Mouse (Mus musculus) MEL (cell line): Measurements from ENCODE around the gene Sgcd. TPM values are rescaled to one million over a fixed set of nuclear protein-coding genes. Genes with fewer than 3 reads are reported as not detected.

Experiments used
- DNase-seq: peaks from one replicate; pipeline ENCODE4 v3.0.0; 2011; ENCODE audit warnings: low read depth, low spot score
- H3K27ac ChIP-seq: 2 replicates; pipeline ENCODE4 v1.5.1; 2012; ENCODE audit warnings: low read depth, mild to moderate bottlenecking, control low read depth, low read length, moderate library complexity; ENCODE audit not compliant: control insufficient read depth
- H3K27me3 ChIP-seq, 2 experiments: fragments of 150-350 bp in 1 of 2; sonication (generic) in 1 of 2; 2 replicates each; pipeline ENCODE4 v1.6.1; 2012; ENCODE audit warnings: low read length in 2 of 2, mild to moderate bottlenecking in 2 of 2, improper control_type of control experiment in 1 of 2, moderate library complexity in 1 of 2; ENCODE audit not compliant: insufficient read depth in 2 of 2, control insufficient read depth in 1 of 2
- H3K36me3 ChIP-seq, 2 experiments: 2 replicates each; pipeline ENCODE4 v1.6.1; 2012 to 2014; ENCODE audit warnings: low read length in 2 of 2, improper control_type of control experiment in 1 of 2, inconsistent platforms in 1 of 2, mild to moderate bottlenecking in 1 of 2; ENCODE audit not compliant: insufficient read depth in 2 of 2, control insufficient read depth in 1 of 2
- H3K4me1 ChIP-seq, 2 experiments: fragments of 150-350 bp in 1 of 2; sonication (generic) in 1 of 2; 2 replicates each; pipeline ENCODE4 v1.6.1; 2012; ENCODE audit warnings: low read length in 2 of 2, improper control_type of control experiment in 1 of 2, mild to moderate bottlenecking in 1 of 2; ENCODE audit not compliant: insufficient read depth in 2 of 2, control insufficient read depth in 1 of 2
- H3K4me3 ChIP-seq, 2 experiments: fragments of 150-350 bp in 1 of 2; sonication (generic) in 1 of 2; 2 replicates each; pipeline ENCODE4 v1.5.1; 2012; ENCODE audit warnings: low read depth in 2 of 2, low read length in 2 of 2, mild to moderate bottlenecking in 2 of 2, moderate library complexity in 2 of 2, control low read depth in 1 of 2, improper control_type of control experiment in 1 of 2; ENCODE audit not compliant: control insufficient read depth in 1 of 2, insufficient read depth in 1 of 2
- H3K79me2 ChIP-seq: 2 replicates; pipeline ENCODE4 v1.6.1; 2012; ENCODE audit warnings: mild to moderate bottlenecking, low read length, moderate library complexity; ENCODE audit not compliant: control insufficient read depth, poor library complexity, insufficient read depth
- H3K9ac ChIP-seq: 2 replicates; pipeline ENCODE4 v1.6.1; 2012; ENCODE audit warnings: low read depth, mild to moderate bottlenecking, control low read depth, low read length, moderate library complexity; ENCODE audit not compliant: control insufficient read depth, poor library complexity, severe bottlenecking
- H3K9me3 ChIP-seq: fragments of 150-350 bp; sonication (generic); replicated peaks from 2 replicates; pipeline ENCODE4 v1.6.1; 2012; ENCODE audit warnings: mild to moderate bottlenecking, low read length, improper control_type of control experiment, moderate library complexity; ENCODE audit not compliant: insufficient read depth
- BHLHE40 ChIP-seq: IDR thresholded peaks from 2 replicates; pipeline ENCODE4 v1.6.1; 2012; ENCODE audit warnings: low read depth, mild to moderate bottlenecking, inconsistent platforms, low read length, improper control_type of control experiment, borderline replicate concordance
- CHD2 ChIP-seq: IDR thresholded peaks from 2 replicates; pipeline ENCODE4 v1.6.1; 2011; ENCODE audit warnings: low read length, improper control_type of control experiment
- CTCF ChIP-seq, 3 experiments: IDR thresholded peaks in 2 of 3; conservative IDR thresholded peaks in 1 of 3; 2 replicates each; pipeline ENCODE4 v1.5.1; 2011 to 2012; ENCODE audit warnings: low read length in 3 of 3, low read depth in 2 of 3, mild to moderate bottlenecking in 2 of 3, improper control_type of control experiment in 1 of 3, inconsistent platforms in 1 of 3, mixed read lengths in 1 of 3, moderate library complexity in 1 of 3; ENCODE audit not compliant: control insufficient read depth in 1 of 3, insufficient read depth in 1 of 3, poor library complexity in 1 of 3, severe bottlenecking in 1 of 3
- E2F4 ChIP-seq: IDR thresholded peaks from 2 replicates; pipeline ENCODE4 v1.6.1; 2011; ENCODE audit warnings: low read depth, low read length, improper control_type of control experiment, borderline replicate concordance
- GABPA ChIP-seq: IDR thresholded peaks from 2 replicates; pipeline ENCODE4 v1.6.1; 2012; ENCODE audit warnings: low read depth, mild to moderate bottlenecking, inconsistent platforms, low read length, improper control_type of control experiment, moderate library complexity
- GATA1 ChIP-seq: IDR thresholded peaks from 2 replicates; pipeline ENCODE4 v1.6.1; 2011; ENCODE audit warnings: low read depth, low read length, improper control_type of control experiment
- HCFC1 ChIP-seq: IDR thresholded peaks from 2 replicates; pipeline ENCODE4 v1.6.1; 2012; ENCODE audit warnings: low read depth, mild to moderate bottlenecking, inconsistent platforms, low read length, improper control_type of control experiment, moderate library complexity
- KAT2A ChIP-seq: conservative IDR thresholded peaks from 2 replicates; pipeline ENCODE4 v1.6.1; 2012; ENCODE audit warnings: low read depth, low read length, improper control_type of control experiment, inconsistent platforms
- MAX ChIP-seq: IDR thresholded peaks from 2 replicates; pipeline ENCODE4 v1.6.1; 2011; ENCODE audit warnings: low read length, improper control_type of control experiment
- MAZ ChIP-seq: IDR thresholded peaks from 2 replicates; pipeline ENCODE4 v1.6.1; 2012; ENCODE audit warnings: low read depth, mild to moderate bottlenecking, inconsistent platforms, low read length, improper control_type of control experiment
- MEF2A ChIP-seq: IDR thresholded peaks from 2 replicates; pipeline ENCODE4 v1.6.1; 2014; ENCODE audit warnings: low read depth, mild to moderate bottlenecking, inconsistent platforms, low read length, improper control_type of control experiment; ENCODE audit not compliant: poor library complexity, insufficient replicate concordance, severe bottlenecking; ENCODE audit errors: extremely low read depth
- MYB ChIP-seq: IDR thresholded peaks from 2 replicates; pipeline ENCODE4 v1.6.1; 2011; ENCODE audit warnings: mild to moderate bottlenecking, low read depth, low read length, improper control_type of control experiment
- NRF1 ChIP-seq: IDR thresholded peaks from 2 replicates; pipeline ENCODE4 v1.6.1; 2014; ENCODE audit warnings: low read depth, mild to moderate bottlenecking, inconsistent platforms, low read length, improper control_type of control experiment, moderate library complexity; ENCODE audit not compliant: poor library complexity, insufficient read depth, severe bottlenecking
- POLR2AphosphoS2 ChIP-seq: IDR thresholded peaks from 2 replicates; pipeline ENCODE4 v1.6.1; 2011; ENCODE audit warnings: low read length, improper control_type of control experiment
- POLR2AphosphoS5 ChIP-seq: IDR thresholded peaks from 2 replicates; pipeline ENCODE4 v1.6.1; 2012; ENCODE audit warnings: low read depth, borderline replicate concordance, mild to moderate bottlenecking, inconsistent platforms, low read length, moderate library complexity, mixed read lengths
- RCOR1 ChIP-seq: IDR thresholded peaks from 2 replicates; pipeline ENCODE4 v1.6.1; 2012; ENCODE audit warnings: low read depth, mild to moderate bottlenecking, inconsistent platforms, low read length, improper control_type of control experiment
- SIN3A ChIP-seq: IDR thresholded peaks from 2 replicates; pipeline ENCODE4 v1.6.1; 2012; ENCODE audit warnings: low read length, improper control_type of control experiment, inconsistent platforms
- SMC3 ChIP-seq: IDR thresholded peaks from 2 replicates; pipeline ENCODE4 v1.6.1; 2011; ENCODE audit warnings: low read depth, low read length, improper control_type of control experiment
- TBP ChIP-seq: IDR thresholded peaks from 2 replicates; pipeline ENCODE4 v1.8.0; 2011; ENCODE audit warnings: low read depth, low read length, improper control_type of control experiment
- TCF12 ChIP-seq: IDR thresholded peaks from 2 replicates; pipeline ENCODE4 v1.6.1; 2014; ENCODE audit warnings: low read depth, mild to moderate bottlenecking, inconsistent platforms, low read length, improper control_type of control experiment, moderate library complexity
- USF1 ChIP-seq: IDR thresholded peaks from 2 replicates; pipeline ENCODE4 v1.6.1; 2014; ENCODE audit warnings: low read depth, mild to moderate bottlenecking, inconsistent platforms, low read length, improper control_type of control experiment, moderate library complexity
- ZKSCAN1 ChIP-seq: IDR thresholded peaks from 2 replicates; pipeline ENCODE4 v1.6.1; 2012; ENCODE audit warnings: low read depth, mild to moderate bottlenecking, inconsistent platforms, low read length, improper control_type of control experiment, moderate library complexity
- ZMIZ1 ChIP-seq: IDR thresholded peaks from 2 replicates; pipeline ENCODE4 v1.6.1; 2012; ENCODE audit warnings: low read depth, mild to moderate bottlenecking, inconsistent platforms, low read length, improper control_type of control experiment, moderate library complexity
- ZNF384 ChIP-seq: IDR thresholded peaks from 2 replicates; pipeline ENCODE4 v1.6.1; 2012; ENCODE audit warnings: low read depth, mild to moderate bottlenecking, inconsistent platforms, low read length, improper control_type of control experiment
- polyA plus RNA-seq, 2 experiments: library from polyadenylated mRNA; stranded (reverse) in 1 of 2; unstranded in 1 of 2; fragments of >175 nt in 1 of 2; fragments of >200 nt in 1 of 2; gene quantifications; 2 replicates each; pipeline versions ENCODE4 v1.2.1 to v1.2.4; 2012; ENCODE audit warnings: low replicate concordance in 2 of 2, low read depth in 1 of 2; ENCODE audit not compliant: insufficient read length in 2 of 2, insufficient read depth in 1 of 2, missing spikeins in 1 of 2
- total RNA-seq: library from RNA; depleted of rRNA; stranded (reverse); fragments of 300-350 nt; gene quantifications from 2 replicates; pipeline ENCODE4 v1.2.3, GENCODE M21; 2012

Sgcd gene
- total and polyA plus RNA-seq, 3 experiments = not detected

DNA sequence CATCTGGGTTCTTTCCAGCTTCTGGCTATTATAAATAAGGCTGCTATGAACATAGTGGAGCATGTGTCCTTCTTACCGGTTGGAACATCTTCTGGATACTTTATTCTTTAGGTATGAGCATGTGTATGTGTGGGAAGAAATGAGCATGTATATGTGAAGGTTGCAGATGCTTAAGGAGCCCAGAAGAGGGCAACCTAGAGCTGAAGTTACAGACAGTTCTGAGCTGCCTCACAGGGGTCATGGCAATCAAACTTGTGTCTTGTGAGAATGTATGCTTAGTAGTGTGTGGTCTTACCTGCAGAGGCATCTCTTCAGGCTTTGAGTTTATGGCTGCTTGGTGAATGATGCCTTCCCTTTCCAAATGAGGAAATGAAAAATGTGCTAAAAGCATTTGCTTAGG lies 1084.5 kb downstream of the Sgcd start (continued):
- no peak for TF ChIP-seq POLR2AphosphoS5

DNA sequence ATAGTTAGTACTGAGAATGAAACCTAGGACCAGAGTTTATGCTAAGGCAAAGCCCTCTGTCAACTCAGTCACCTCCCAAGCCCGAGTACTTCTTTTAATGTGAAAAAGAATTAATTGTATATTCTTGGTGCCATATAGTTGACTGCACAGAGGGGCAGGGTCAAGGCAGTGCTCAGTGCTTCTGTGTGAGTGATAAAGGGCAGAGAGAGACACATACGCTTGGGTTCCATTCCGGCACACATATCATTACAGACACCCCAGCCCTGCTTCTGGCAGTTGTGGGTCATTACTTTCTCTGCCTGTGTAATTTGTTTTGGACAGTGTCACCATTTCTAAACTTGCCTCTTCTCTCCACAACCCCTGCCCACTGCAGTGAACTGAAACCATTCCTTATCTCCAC lies 1099.7 kb downstream of the Sgcd start:
- Histone ChIP-seq H3K36me3 (no peaks in the 10 kb centered on the region), H3K9me3 (no peaks in the 10 kb centered on the region), H3K9ac (no peak overlapping the region), H3K27me3 (no peaks in the 10 kb centered on the region), H3K27ac (no peak overlapping the region), H3K79me2 (no peaks in the 10 kb centered on the region), H3K4me3 (no peak overlapping the region), H3K4me1 (no peaks in the 10 kb centered on the region)
- TF ChIP-seq POLR2AphosphoS2 (no peak), BHLHE40 (no peak), GABPA (no peak), ZKSCAN1 (no peak), MAZ (no peak), E2F4 (no peak), MYB (no peak), SIN3A (no peak), USF1 (no peak)
- DNase-seq = no peak

DNA sequence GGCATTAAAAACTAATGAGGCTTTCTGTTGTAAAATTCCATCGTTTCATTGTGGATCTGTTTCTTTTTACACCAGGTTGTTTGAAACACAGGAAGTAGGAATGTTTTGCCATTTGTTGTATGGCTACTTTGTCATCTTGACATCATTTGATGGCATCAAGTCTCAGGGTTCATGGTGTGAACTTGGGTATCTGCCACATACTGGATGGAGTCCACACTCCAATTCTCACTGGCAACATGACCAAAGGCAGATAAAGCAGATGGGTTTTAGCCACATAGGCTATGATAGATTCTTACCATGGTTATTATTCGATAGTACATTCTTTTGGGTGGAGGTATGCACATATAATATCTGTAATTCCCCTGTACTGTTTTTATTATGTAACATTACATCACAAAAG lies 1106.3 kb downstream of the Sgcd start:
- H3K4me1 ChIP-seq = no peaks in the 10 kb centered on the region
- no peaks in the 10 kb centered on the region for H3K27me3 ChIP-seq
- H3K4me3 ChIP-seq = no peak overlapping the region
- H3K9ac ChIP-seq = no peak overlapping the region
- DNase-seq = no peak
- no peaks in the 10 kb centered on the region for H3K79me2 ChIP-seq
- H3K36me3 ChIP-seq = no peaks in the 10 kb centered on the region
- H3K27ac ChIP-seq = no peak overlapping the region
- no peaks in the 10 kb centered on the region for H3K9me3 ChIP-seq
- TF ChIP-seq KAT2A (no peak), GATA1 (no peak), MYB (no peak), CHD2 (no peak), ZNF384 (no peak), TCF12 (no peak), CTCF (IDR thresholded peaks at IDR 0.05 in 2 of 3, conservative IDR thresholded peaks at IDR 0.05 in 1 of 3; ENCODE audit: control insufficient read depth in 1 of 3, insufficient read depth in 1 of 3, low read depth in 2 of 3, low read length in 3 of 3, poor library complexity in 1 of 3, severe bottlenecking in 1 of 3) (no peak), SMC3 (no peak), RCOR1 (no peak), MAX (no peak), ZMIZ1 (no peak), MEF2A (no peak), POLR2AphosphoS5 (no peak), TBP (no peak), HCFC1 (no peak), NRF1 (no peak)
- TF ChIP-seq, all 39 proteins: peak for 0
